Mouse (Mus musculus): Measurements from ENCODE around the gene Tmem231.
A peak's percentile ranks its signal among the peaks of the same experiment; 100 is the strongest.

Tmem231 gene

GRCm38 (mm10) chr8:111902080-111902479, 31.6 kb downstream of the Tmem231 start:
- DNase-seq: peak; percentile 94

GRCm38 (mm10) chr8:111898586-111898985, 35.1 kb downstream of the Tmem231 start:
- DNase-seq: no peak

- no peak for DNase-seq
Measured at GRCm38 (mm10) chr8:111894955-111895354, 38.7 kb downstream of the Tmem231 start.

DNA sequence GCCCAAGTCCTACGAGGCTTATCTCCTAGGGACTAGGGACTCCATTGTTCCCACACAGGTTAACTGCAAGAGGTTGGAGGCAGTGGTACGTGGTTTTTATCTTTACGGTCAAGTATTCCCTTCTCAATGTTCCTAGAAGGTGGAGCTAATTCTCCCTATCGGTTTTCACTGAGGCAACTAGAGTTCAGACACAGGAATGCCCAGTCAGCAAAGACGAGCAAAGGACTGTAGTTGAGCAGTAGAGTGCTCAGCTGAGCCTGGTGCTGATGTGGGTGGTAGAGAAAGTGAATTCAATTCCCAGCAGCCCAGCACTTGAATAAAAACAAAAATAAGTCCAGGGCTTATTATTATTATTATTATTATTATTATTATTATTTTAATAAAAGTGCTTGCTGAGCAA, 41.1 kb downstream of the Tmem231 start:
- DNase-seq: no peak

GRCm38 (mm10) chr8:111891983-111892382, 41.7 kb downstream of the Tmem231 start:
- DNase-seq: no peak

- DNase-seq: no peak
Measured at GRCm38 (mm10) chr8:111890911-111891303, 42.8 kb downstream of the Tmem231 start.

DNA sequence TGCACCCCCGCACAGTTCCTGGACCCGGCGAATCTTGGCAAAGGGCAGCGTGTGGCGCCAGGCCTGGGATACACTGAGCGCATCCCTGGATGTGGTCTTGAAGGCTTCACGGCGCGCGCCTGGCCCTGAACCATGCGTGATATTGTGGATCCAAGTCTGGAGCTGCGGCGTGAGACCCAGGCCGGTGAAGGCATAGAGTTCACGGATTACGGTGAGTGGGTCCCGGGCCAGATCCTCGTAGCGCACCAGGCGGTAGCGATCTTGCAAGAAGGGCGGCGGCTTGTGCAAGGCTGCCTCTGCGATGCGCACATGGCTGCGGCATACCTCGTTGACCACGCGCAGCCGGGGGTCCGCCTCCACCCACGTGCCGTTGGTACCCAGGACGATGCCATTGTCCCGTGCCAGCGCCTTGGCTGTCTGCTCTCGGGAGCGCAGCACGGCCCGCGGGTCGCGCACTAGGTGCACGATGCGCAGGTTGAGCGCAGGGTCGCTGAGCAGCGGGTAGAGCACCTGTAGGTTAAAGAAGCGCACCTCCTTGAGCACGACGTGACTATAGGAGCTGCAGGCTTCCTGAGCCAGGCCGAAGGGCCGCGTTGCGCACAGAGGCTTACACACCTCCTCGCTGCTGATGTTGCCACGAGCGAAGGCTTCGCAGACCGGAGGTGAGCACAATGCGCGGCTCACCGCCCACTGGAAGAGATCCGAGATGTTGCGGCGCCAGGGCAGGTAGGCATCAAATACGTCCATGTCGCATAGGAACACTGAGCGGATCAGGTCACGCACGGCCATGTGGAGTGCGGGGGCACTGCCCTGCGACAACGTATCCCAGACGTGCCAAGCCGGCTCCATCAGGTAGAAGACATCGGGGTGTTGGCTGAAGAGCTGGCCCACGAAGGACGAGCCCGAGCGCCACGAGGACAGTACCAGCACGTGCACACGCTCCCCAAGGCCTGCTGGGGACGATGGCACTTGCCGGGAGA, 43.5 kb downstream of the Tmem231 start:
- DNase-seq: no peak

- DNase-seq: no peak
Measured at GRCm38 (mm10) chr8:111888091-111888650, 45.5 kb downstream of the Tmem231 start.

DNA sequence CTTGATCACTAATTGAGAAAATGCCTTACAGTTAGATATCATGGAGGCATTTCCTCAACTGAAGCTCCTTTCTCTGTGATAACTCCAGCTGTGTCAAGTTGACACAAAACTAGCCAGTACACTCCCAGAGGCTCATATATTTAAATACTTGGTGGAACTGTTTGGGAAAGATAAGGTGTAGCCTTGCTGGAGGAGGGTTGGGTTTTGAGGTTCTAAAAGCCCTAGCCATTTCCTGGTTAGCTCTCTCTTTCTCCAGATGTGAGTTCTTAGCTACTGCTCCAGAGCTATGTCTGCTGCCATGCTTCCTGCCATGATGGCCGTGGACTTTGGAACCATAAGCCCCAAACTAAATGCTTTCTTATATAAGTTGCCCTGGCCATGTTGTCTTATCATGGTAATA, 46.2 kb downstream of the Tmem231 start:
- DNase-seq: no peak

DNA sequence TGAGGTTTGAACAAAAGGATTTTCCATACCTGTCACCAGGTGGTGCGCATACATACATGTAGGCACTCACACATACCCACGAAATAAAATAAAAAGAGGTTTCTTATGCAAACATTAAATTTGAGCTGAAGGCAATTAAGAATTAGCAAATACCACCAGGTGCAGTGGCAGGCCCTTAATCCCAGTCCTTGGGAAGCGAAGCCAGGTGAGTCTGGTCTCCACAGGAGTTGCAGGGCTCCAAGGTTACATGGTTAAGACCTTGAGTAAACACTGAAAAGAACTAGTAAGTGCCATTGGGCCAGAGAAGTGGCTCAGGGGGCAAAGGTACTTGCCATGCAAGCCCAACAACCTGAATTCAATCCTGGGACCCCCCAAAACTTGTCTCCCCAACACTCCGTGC, 50.1 kb downstream of the Tmem231 start:
- DNase-seq: no peak

GRCm38 (mm10) chr8:111881591-111881990, 52.1 kb downstream of the Tmem231 start:
- DNase-seq: no peak

- DNase-seq: no peak
Measured at GRCm38 (mm10) chr8:111877711-111878110, 56.0 kb downstream of the Tmem231 start.

DNA sequence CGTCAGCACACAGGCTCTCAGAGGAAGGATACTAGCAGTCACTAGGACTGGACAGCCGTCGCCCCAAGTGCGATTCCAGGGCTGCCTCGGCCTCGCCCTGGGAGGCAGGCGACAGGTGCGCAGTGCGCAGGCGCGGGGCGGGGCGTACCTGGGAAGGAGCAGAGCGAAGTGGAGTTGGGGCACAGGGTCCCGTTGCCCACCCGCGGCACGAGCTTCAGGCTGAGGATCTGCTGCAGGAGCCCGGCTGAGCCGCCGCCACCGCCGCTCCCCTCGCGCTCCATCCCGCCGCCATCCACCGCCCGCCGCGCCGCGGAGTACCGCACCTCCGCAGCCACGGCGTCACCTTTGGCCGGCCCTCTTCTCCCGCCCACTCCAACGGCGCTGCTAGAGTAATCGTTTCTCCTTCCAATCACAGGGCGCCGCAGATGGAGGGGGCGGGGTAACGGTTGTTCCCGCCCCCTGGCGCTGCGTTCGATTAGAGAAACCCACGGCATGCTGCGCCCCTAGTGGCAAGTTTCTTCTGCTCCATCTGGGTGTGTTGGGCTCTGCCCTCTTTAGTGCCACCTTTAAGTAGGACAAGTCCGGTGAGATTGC, 57.2 kb downstream of the Tmem231 start, which contains the start of gene Tmem170:
Tmem170 (minus strand) TSS at position 396 of the 594 bp plus-strand sequence.
- peak; percentile 100 for DNase-seq

GRCm38 (mm10) chr8:111875758-111876157, 57.9 kb downstream of the Tmem231 start:
- peak; percentile 93 for DNase-seq

- DNase-seq: no peak
Measured at GRCm38 (mm10) chr8:111871278-111871677, 62.4 kb downstream of the Tmem231 start.

- no peak for DNase-seq
Measured at GRCm38 (mm10) chr8:111870379-111870778, 63.3 kb downstream of the Tmem231 start.

DNA sequence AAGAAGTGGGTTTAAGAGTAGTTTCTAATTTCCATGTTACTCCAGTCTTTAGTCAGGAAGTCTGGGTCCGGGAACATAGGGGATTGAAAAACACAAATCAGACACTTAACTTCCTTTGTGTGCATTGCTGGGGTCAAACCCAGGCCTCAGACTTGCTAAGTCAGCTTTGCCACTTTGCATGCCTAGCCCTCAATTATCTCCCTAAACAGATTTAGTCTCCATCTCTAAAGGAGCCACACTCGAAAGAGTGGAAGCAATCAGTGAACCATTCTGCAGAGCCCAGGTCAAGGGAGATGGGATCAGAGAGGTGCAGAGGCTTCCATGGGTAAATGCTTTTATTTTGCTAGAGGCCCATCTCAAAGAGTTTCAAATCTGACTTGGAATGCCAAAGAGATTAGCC, 65.0 kb downstream of the Tmem231 start:
- DNase-seq: no peak

GRCm38 (mm10) chr8:111865857-111866256, 67.8 kb downstream of the Tmem231 start:
- DNase-seq: no peak

- DNase-seq: no peak
Measured at GRCm38 (mm10) chr8:111865130-111865852, 68.4 kb downstream of the Tmem231 start.

GRCm38 (mm10) chr8:111864648-111865047, 69.0 kb downstream of the Tmem231 start:
- no peak for DNase-seq

DNA sequence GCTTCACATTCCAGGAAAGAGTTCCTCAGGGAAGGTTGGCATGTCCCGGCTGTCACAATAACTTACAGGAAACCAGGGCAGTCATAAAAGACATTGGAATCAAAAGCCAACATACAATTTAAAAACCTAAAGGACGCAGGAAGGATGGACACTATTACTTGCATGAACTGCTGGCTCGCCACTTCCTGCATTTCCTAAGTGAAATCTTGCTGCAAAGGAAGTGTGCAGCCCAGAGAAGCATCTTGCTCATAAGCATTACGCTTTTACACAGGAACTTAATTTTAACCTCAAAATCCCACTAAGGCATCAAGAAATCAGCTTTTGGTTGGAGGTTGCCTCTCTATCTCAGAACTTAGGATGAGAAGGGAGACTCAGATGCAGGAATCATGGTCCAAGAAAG, 70.4 kb downstream of the Tmem231 start:
- no peak for DNase-seq

Data from heart, adult 11 months (tissue).